Mouse (Mus musculus) hindbrain, embryonic 14.5 days (tissue): ENCODE measurements around the gene Nob1. TPM values are rescaled to one million over a fixed set of nuclear protein-coding genes. Genes with fewer than 3 reads are reported as not detected.

Experiments
- ATAC-seq: fragments of 200-750 bp; cut with Nextera tagmentation; 2 replicates; pipeline ENCODE4 v1.8.0; 2017; ENCODE audit warnings: moderate number of reproducible peaks, mild to moderate bottlenecking, moderate TSS enrichment, moderate library complexity; ENCODE audit not compliant: low FRiP score
- DNase-seq: peaks from one replicate; pipeline ENCODE4 v3.0.0-alpha.2; 2015; ENCODE audit warnings: low spot score
- H3K27ac ChIP-seq: fragments of 300-500 bp; sonication (generic); 2 replicates; pipeline ENCODE4 v1.5.1; 2014; ENCODE audit warnings: mild to moderate bottlenecking, moderate library complexity
- H3K27me3 ChIP-seq: fragments of 300-500 bp; sonication (generic); 2 replicates; pipeline ENCODE4 v1.6.1; 2014; ENCODE audit warnings: mild to moderate bottlenecking, low read length, mixed read lengths; ENCODE audit not compliant: control insufficient read depth, insufficient read depth
- H3K36me3 ChIP-seq: fragments of 300-500 bp; sonication (generic); replicated peaks from 2 replicates; pipeline ENCODE4 v1.6.1; 2014; ENCODE audit not compliant: control insufficient read depth, insufficient read depth
- H3K4me1 ChIP-seq: fragments of 300-500 bp; sonication (generic); replicated peaks from 2 replicates; pipeline ENCODE4 v1.6.1; 2014; ENCODE audit warnings: antibody characterized with exemption, low read length, mixed read lengths; ENCODE audit not compliant: control insufficient read depth, insufficient read depth
- H3K4me2 ChIP-seq: fragments of 300-500 bp; sonication (generic); replicated peaks from 2 replicates; pipeline ENCODE4 v1.6.1; 2014; ENCODE audit warnings: mild to moderate bottlenecking, moderate library complexity
- H3K4me3 ChIP-seq: fragments of 300-500 bp; sonication (generic); replicated peaks from 2 replicates; pipeline ENCODE4 v1.5.1; 2014; ENCODE audit warnings: mild to moderate bottlenecking, low read length
- H3K9ac ChIP-seq: fragments of 300-500 bp; sonication (generic); 2 replicates; pipeline ENCODE4 v1.6.1; 2014
- H3K9me3 ChIP-seq: fragments of 300-500 bp; sonication (generic); 2 replicates; pipeline ENCODE4 v1.6.1; 2016; ENCODE audit warnings: low read length; ENCODE audit not compliant: control insufficient read depth
- WGBS: fragments of 180-500 bp; shearing (Covaris S2); extraction: QIAGEN DNeasy Blood & Tissue Kit; methylation state at CpG from one replicate; pipeline ENCODE4 v1.1.7; 2014; 5-methylcytosine and 5-hydroxymethylcytosine counted together
- polyA plus RNA-seq: library from polyadenylated mRNA; unstranded; fragments of >200 nt; fragmentation: Nextera tagmentation; extraction: Ambion mirVana; gene quantifications from 2 replicates; pipeline ENCODE4 v1.2.1, GENCODE M21; 2014

Nob1 gene
- polyA plus RNA-seq, 1 experiment from 2014 or later, result 46.4 TPM

DNA sequence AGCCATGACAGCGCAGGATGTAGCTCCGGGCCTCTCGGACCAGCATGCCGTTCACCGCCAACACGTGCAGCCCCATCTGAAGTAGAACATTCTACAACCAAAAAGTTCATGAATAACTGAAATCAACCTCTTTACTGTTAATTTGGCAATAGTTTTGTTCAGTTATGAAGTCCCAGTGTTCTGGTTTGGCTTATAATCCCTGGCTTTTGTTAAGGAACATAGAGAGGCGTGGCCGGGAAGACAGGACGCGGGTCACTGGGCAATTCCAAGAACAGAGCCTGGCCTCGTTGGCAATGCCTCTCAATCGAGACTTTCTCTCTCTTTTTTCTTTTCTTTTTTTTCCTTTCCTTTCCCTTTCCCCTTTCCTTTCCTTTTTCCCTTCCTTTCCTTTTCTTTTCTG lies 7.8 kb downstream of the Nob1 start:
- no peak overlapping the region for H3K4me2 ChIP-seq
- H3K36me3 ChIP-seq, result peaks cover 96% of the 10 kb centered on the region
- H3K9ac ChIP-seq, result no peak overlapping the region
- no peaks in the 10 kb centered on the region for H3K4me1 ChIP-seq
- no peak overlapping the region for H3K4me3 ChIP-seq
- ATAC-seq (no peak), DNase-seq (no peak)
- H3K9me3 ChIP-seq, result no peaks in the 10 kb centered on the region
- H3K27me3 ChIP-seq, result no peaks in the 10 kb centered on the region
- H3K27ac ChIP-seq, result no peak overlapping the region
- 85% methylated on average over 12 of the region's 12 CpGs for WGBS

DNA sequence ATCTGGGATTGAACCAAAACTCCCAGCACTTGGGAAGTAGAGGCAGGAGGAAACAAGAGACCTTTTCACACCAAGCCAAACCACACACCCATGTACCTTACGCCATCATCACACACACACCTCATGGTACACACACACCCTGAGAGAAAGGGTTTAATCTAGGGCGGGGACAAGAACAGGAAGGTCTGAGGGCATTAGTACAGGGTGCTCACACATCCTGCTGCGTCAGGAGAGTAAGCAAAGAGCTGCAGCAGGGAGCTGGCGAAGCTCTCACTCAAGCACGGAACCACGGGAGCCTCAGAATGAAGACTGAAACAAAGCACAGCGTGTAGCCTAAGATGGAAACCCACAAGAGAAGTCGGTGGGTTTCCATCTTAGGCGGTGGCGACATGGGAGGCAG lies 11.0 kb downstream of the Nob1 start:
- Histone ChIP-seq H3K4me2 (no peak overlapping the region), H3K27ac (no peak overlapping the region), H3K27me3 (no peaks in the 10 kb centered on the region), H3K4me1 (no peaks in the 10 kb centered on the region), H3K9ac (no peak overlapping the region), H3K4me3 (no peak overlapping the region), H3K36me3 (peaks cover 100% of the 10 kb centered on the region), H3K9me3 (no peaks in the 10 kb centered on the region)
- no peak for DNase-seq
- 87% methylated on average over 10 of the region's 10 CpGs for WGBS
- ATAC-seq, result no peak

DNA sequence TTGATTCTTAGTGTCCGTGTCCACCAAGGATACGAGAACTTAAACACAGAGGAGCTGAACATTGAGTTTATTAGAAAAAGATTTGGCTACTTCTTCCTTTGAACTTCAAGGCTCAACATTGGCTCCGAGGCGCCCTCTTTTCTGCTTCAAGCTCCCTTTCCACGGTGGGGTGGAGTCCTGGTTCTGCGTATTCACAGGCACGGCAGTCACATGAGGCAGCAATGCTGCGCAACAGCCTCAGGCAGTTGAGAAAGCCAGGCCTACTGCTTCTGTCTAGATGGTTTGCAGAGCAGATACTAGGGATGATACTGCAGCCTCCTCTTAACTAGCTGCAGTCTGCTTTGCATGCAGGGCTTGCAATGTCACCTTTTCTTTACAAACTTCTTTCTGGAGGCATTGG lies 12.3 kb downstream of the Nob1 start:
- DNase-seq (no peak), ATAC-seq (no peak)
- Histone ChIP-seq H3K9me3 (no peaks in the 10 kb centered on the region), H3K9ac (no peak overlapping the region), H3K36me3 (peaks cover 88% of the 10 kb centered on the region), H3K4me1 (no peaks in the 10 kb centered on the region), H3K27me3 (no peaks in the 10 kb centered on the region), H3K27ac (no peak overlapping the region), H3K4me2 (no peak overlapping the region), H3K4me3 (no peak overlapping the region)
- 91% methylated on average over 8 of the region's 8 CpGs for WGBS

DNA sequence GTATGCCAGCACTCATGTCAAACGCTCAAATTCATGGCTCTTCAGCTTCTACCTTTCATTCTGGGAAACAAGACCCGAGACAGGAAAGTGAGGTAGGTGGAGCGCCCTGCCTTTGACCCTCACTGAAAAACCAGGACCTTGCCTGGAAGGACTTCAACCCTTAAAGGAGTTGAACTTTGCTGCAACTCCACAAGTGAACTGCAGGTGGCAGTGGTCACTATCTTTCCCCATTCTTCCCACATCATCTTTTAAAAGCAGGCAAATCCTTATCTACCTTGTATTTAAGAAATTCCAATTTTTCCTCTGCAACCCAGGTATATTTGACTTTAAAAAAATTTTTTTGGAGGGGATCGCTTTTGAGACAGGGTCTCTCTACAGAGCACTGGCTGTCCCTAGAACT lies 13.5 kb downstream of the Nob1 start:
- no peak for ATAC-seq

DNA sequence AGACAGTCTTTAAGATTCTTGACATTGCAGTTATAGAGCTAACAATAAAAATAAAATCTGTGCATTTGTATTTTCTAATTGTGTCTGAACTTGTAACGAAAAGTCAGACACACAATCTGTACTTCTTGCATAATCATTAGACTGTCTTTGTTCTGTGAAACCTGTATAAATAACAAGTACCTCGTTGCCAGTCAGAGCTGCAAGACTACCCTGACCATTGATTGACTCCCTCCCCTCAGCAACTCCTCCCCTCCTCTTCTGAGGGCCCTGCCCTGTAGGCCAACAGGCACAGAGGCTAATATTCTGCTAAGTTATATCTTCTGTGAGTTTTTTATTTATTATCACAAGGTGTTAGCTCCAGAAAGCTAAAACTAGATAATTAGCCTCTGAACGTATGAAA lies 18.9 kb downstream of the Nob1 start:
- DNase-seq, result no peak

More for the DNA sequence above, 13.5 kb downstream of the Nob1 start:
- Histone ChIP-seq H3K4me3 (no peak overlapping the region), H3K9me3 (no peaks in the 10 kb centered on the region), H3K4me2 (no peak overlapping the region), H3K9ac (no peak overlapping the region), H3K27me3 (no peaks in the 10 kb centered on the region), H3K36me3 (peaks cover 77% of the 10 kb centered on the region), H3K27ac (no peak overlapping the region), H3K4me1 (no peaks in the 10 kb centered on the region)
- WGBS, result 72% methylated on average over 4 of the region's 4 CpGs
- DNase-seq, result peak; percentile 61

DNA sequence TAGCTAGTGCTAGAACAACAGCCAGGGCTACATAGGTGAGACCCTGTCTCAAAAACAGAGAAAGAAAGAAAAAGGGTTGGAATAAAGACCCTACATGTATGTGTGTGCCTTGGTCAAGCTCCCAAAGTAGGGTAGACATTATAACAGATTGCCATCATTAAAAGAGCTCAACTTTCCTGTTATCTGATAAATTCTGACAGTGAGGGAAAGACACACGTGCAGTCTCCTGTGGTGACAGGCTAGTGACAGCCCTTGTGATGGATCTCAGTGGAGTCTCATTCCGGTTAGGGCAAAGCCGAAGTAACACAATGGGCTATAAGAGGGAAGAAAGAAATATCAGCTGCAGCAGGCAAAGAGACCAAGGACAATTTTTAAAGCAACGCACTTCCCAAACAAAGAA lies 20.8 kb downstream of the Nob1 start:
- Histone ChIP-seq H3K36me3 (peaks cover 4% of the 10 kb centered on the region), H3K4me1 (0 out of 2 replicates have a peak, but pooled peaks cover 5% of the 10 kb centered on the region), H3K9ac (no peak overlapping the region), H3K9me3 (no peaks in the 10 kb centered on the region), H3K27ac (no peak overlapping the region), H3K4me3 (no peak overlapping the region), H3K27me3 (no peaks in the 10 kb centered on the region), H3K4me2 (no peak overlapping the region)
- 69% methylated on average over 4 of the region's 4 CpGs for WGBS
- no peak for DNase-seq
- no peak for ATAC-seq

More for the DNA sequence above, 18.9 kb downstream of the Nob1 start:
- 69% methylated on average over 3 of the region's 3 CpGs for WGBS
- H3K27ac ChIP-seq, result no peak overlapping the region
- H3K4me3 ChIP-seq, result no peak overlapping the region
- H3K9me3 ChIP-seq, result no peaks in the 10 kb centered on the region
- ATAC-seq, result no peak
- no peak overlapping the region for H3K4me2 ChIP-seq
- 0 out of 2 replicates have a peak, but pooled peaks cover 5% of the 10 kb centered on the region for H3K4me1 ChIP-seq
- H3K9ac ChIP-seq, result no peak overlapping the region
- H3K36me3 ChIP-seq, result peaks cover 22% of the 10 kb centered on the region
- H3K27me3 ChIP-seq, result no peaks in the 10 kb centered on the region

DNA sequence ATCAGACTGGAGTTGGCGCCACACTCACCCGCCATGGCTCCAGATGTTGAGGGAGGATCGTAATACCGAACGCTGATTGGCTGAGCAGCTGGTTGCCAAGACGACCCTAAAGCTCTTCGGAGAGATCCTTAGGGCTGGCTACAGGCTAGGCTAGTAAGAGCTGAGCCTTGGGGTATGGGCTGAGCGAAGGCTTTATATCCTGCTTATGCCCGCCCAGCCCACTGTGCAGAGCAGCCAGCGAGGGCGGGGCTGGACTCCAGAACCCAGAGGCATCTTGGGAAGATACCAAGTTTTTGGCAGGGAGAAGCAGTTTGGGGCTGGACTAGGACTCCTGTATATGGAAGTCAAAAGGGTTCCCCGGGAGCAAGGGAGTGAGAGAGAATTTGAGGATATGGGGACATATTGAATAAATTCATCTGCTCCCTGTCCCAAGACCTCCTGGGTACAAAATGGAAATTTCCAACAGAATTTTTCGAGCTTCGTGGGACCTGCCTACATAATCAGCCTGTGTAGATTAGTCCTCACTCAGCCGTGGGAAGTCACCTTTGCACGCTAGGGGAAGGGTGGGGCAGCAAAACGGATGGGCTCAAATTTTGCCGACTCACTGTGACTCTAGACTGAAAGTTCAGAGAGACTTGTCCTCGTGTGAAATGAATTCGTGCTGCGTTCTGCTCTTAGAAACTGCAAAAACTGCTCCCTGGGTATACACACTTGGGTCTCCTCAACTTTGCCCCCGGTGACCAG lies 21.6 kb downstream of the Nob1 start, which contains the start of gene Nqo1:
TSS of gene Nqo1 (minus strand) at position 169 of the 744 bp plus-strand sequence.
- Histone ChIP-seq H3K4me1 (0 out of 2 replicates have a peak, but pooled peaks cover 5% of the 10 kb centered on the region), H3K9ac (peak within 1 kb of the TSS; percentile 0; the same call in 1 of the 2 replicates), H3K9me3 (no peaks in the 10 kb centered on the region), H3K4me2 (peak within 1 kb of the TSS; percentile 50), H3K27me3 (no peaks in the 10 kb centered on the region), H3K36me3 (no peaks in the 10 kb centered on the region; the same call in 1 of the 2 replicates), H3K27ac (no peak within 1 kb of the TSS), H3K4me3 (peak within 1 kb of the TSS; percentile 20)
- 15% methylated on average over 22 of the region's 22 CpGs for WGBS
- DNase-seq (peak; percentile 78), ATAC-seq (peak; percentile 95)

DNA sequence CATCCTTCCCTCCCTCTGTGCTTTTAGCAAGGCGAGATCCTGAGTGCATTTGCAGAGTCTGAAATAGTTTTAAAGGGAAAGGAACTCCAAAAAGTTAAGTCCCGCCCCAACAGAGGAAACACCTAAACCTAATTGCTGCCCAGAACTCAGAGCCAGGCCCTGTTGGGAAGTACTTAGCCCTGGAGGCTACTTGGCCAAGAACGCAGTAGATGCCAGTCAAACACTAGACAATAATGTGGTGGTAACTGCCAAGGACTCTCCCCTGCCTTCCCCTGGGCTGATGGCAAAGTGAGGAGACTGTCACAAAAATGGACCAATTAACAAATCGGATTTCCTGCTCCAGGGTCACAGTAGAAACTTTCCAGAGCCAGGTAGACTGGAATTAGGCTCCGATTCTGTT lies 23.0 kb downstream of the Nob1 start:
- WGBS, result 78% methylated on average over 5 of the region's 5 CpGs
- Histone ChIP-seq H3K4me2 (no peak overlapping the region), H3K9me3 (no peaks in the 10 kb centered on the region), H3K4me3 (no peak overlapping the region), H3K27me3 (no peaks in the 10 kb centered on the region), H3K9ac (no peak overlapping the region), H3K4me1 (0 out of 2 replicates have a peak, but pooled peaks cover 5% of the 10 kb centered on the region), H3K36me3 (no peaks in the 10 kb centered on the region), H3K27ac (no peak overlapping the region)
- DNase-seq, result no peak
- ATAC-seq, result no peak

DNA sequence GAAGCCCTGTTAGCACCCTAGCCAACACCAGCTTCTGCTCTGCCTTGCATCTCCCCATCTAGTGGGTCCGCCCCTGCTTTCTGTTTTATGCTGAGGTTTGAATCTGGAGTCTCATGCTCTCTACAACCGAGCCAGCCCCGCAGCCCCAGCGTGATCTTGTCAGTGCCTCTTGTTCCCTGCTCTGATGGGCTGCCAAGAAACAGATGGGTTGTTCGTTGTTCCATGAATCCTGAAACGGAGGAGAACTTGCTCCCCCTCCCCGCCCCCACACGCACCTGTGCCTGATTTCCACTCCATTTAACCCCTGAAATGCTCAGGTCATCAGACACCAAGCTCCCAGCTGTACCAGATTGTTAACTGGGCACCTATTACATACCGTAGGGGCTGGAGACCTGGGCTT lies 25.4 kb downstream of the Nob1 start:
- peak overlapping the region; percentile 26; the same call in 1 of the 2 replicates for H3K27ac ChIP-seq
- H3K4me1 ChIP-seq, result 0 out of 2 replicates have a peak, but pooled peaks cover 5% of the 10 kb centered on the region
- DNase-seq (no peak), ATAC-seq (no peak)
- H3K36me3 ChIP-seq, result no peaks in the 10 kb centered on the region
- no peak overlapping the region for H3K4me3 ChIP-seq
- WGBS, result 32% methylated on average over 9 of the region's 9 CpGs
- H3K4me2 ChIP-seq, result no peak overlapping the region
- no peaks in the 10 kb centered on the region for H3K27me3 ChIP-seq
- H3K9ac ChIP-seq, result no peak overlapping the region
- no peaks in the 10 kb centered on the region for H3K9me3 ChIP-seq
